Mouse (Mus musculus): Measurements from ENCODE around the gene Cphx1.
"Not testable (repeated sequence)": the region's sequence is repeated elsewhere in the genome, so short reads cannot be mapped to it uniquely, and the experiment has no call there.

DNA sequence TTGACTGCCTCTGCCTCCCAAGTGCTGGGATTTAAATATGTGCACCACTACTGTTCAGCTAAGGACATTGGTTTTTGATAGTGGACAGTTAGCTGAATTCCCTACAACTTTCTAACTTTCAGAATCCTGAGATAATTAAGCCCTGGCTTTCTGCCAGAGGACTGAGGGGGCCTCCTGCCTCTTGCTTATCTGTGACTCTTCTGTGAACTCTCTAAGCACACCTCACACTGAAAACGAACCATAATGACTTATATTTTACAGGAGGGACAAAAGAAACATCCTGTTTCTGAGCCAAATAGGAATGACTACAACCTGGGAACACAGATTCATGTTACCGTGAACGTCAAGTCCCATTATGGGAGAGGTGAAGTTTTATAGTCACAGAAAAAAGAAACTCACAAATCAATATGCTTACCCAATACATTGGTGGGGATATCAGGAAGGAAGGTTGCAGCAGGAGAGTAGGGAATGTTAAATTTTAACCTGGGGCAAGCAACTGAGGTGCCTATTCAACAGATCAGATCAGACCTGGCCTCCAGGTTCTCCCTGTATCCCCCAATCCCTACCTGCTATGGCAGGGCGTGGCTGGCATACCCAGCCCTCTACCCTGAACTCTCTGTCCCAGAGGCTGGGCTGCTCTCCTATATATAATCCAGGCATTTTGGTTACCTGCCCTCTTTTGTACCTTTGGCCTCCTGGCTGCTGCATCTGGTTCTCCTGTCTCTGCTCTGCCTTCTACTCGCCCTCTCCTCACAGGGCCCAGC, 1.1 kb upstream of the Cphx1 start:
- TF ChIP-seq TCF12 (IDR thresholded peaks at IDR 0.05; ENCODE audit: insufficient read depth, poor library complexity, severe bottlenecking); POLR2A (IDR thresholded peaks at IDR 0.05; ENCODE audit: insufficient read length, low read depth); USF1 (IDR thresholded peaks at IDR 0.05; ENCODE audit: low read depth); MYOG (IDR thresholded peaks at IDR 0.05; ENCODE audit: control insufficient read depth in 1 of 3, insufficient read depth in 1 of 3, insufficient read length in 2 of 3, low read depth in 2 of 3); MYOD1 (IDR thresholded peaks at IDR 0.05; ENCODE audit: control insufficient read depth in 1 of 3, insufficient read length in 2 of 3, low read depth in 2 of 3); E2F4 (IDR thresholded peaks at IDR 0.05; ENCODE audit: insufficient read depth); CEBPB (IDR thresholded peaks at IDR 0.05; ENCODE audit: insufficient read depth, poor library complexity, severe bottlenecking); POLR2AphosphoS2 (IDR thresholded peaks at IDR 0.05; ENCODE audit: insufficient read length, low read depth); TCF3 (IDR thresholded peaks at IDR 0.05; ENCODE audit: insufficient read length, low read depth): not testable (repeated sequence)
